Mouse (Mus musculus) heart, embryonic 16.5 days (tissue): ENCODE measurements around the gene Clpsl2. TPM values are rescaled to one million over a fixed set of nuclear protein-coding genes. Genes with fewer than 3 reads are reported as not detected.

ENCODE experiments used
- microRNA-seq: library from miRNA; unstranded; fragments of <30 nt; microRNA quantifications from one replicate; pipeline ENCODE4, GENCODE M21; 2017
- polyA plus RNA-seq: library from polyadenylated mRNA; unstranded; fragments of >200 nt; fragmentation: Nextera tagmentation; extraction: Ambion mirVana; gene quantifications from 2 replicates; pipeline ENCODE4 v1.2.1, GENCODE M21; 2015

The Clpsl2 gene
- polyA plus RNA-seq, 1 experiment from 2014 or later: not detected

Small RNAs within 50 kb of the gene (microRNA-seq; reads per million reads assigned to microRNA genes)
- not detected for gene Gm25195
- gene Mir6969: not detected

Other genes starting within 250 kb of the Clpsl2 start
- 17.6 and 21.1 TPM in 2 replicates for gene Fance, start 235.9 kb upstream of the Clpsl2 start, polyA plus RNA-seq
- 279 and 343 TPM in 2 replicates for gene Rpl10a, start 220.9 kb upstream of the Clpsl2 start, polyA plus RNA-seq
- 6.2 and 6.4 TPM in 2 replicates for gene Tead3, start 198.6 kb upstream of the Clpsl2 start, polyA plus RNA-seq
- 2.1 and 3.1 TPM in 2 replicates for gene Tulp1, start 184.2 kb upstream of the Clpsl2 start, polyA plus RNA-seq
- 34.9 and 54.5 TPM in 2 replicates for gene Fkbp5, start 31.9 kb upstream of the Clpsl2 start, polyA plus RNA-seq
- not detected in 2 replicates for gene Armc12, start 18.6 kb upstream of the Clpsl2 start, polyA plus RNA-seq
- 2.2 TPM in 1 of 2 replicates, not detected in the other for gene Clps, start 11.4 kb downstream of the Clpsl2 start, polyA plus RNA-seq
- 0.14 and 0.39 TPM in 2 replicates for gene Lhfpl5, start 26.2 kb downstream of the Clpsl2 start, polyA plus RNA-seq
- gene Srpk1, start 73.3 kb downstream of the Clpsl2 start, polyA plus RNA-seq: 44.3 and 44.9 TPM in 2 replicates
- 0.19 and 0.47 TPM in 2 replicates for gene Slc26a8, start 140.8 kb downstream of the Clpsl2 start, polyA plus RNA-seq
- 29.3 and 31.2 TPM in 2 replicates for gene Mapk14, start 141.9 kb downstream of the Clpsl2 start, polyA plus RNA-seq
- 2.0 TPM in 2 replicates for gene AC170998.1, start 176.7 kb downstream of the Clpsl2 start, polyA plus RNA-seq
- 4.3 and 8.8 TPM in 2 replicates for gene Mapk13, start 219.9 kb downstream of the Clpsl2 start, polyA plus RNA-seq